Mouse (Mus musculus): ENCODE results near the gene Kirrel2. TPM values are rescaled to one million over a fixed set of nuclear protein-coding genes. Genes with fewer than 3 reads are reported as not detected.
"Not testable (repeated sequence)": the region's sequence is repeated elsewhere in the genome, so short reads cannot be mapped to it uniquely, and the experiment has no call there.

The Kirrel2 gene
- polyA plus RNA-seq (2012; rRNA removed) = 0.05 and 0.15 TPM in 2 replicates

DNA sequence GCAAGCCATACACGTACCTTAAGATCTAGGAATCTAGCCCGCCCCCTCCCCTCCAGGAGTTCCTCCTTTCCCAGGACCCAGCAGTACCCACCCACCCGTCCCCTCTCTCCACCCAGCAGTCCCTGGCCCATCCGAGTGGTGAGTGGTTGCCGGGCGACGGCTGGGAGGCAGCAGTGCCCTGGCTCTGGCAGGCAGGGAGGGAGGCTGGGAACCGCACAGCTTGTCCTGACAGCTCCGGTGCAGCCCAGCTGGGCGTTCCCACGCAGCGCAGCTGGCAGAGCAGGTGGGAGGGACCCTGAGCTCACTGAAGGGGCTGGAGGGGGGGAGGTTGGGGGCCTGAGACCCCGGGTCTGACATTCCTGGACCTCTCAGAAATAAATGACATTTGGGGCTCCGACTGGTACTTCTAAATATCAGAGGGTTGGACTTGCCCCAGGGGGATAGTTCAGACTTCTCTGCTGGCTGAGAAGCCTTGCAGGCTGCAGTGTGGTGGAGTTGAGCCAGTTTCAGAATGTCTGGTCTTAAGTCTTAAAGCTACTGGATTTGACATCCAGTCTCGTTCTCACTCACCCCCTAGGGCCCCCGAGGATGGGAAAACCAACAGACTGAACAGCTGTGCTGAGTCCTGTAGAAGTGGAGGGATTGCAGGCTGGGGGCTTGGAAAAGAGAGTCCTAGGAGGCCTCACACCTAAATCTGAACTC, at the start of gene Kirrel2, which contains the start of gene Nphs1:
Kirrel2 (minus strand) TSS at position 62 of the 702 bp plus-strand sequence.
Nphs1 (plus strand) TSS at position 687 of the 702 bp plus-strand sequence.
- DNase-seq = no peak
- Histone ChIP-seq H3K36me3 (ENCODE audit: control insufficient read depth, insufficient read depth, low read length) (no peaks in the 10 kb centered on the region), H3K27me3 (ENCODE audit: control insufficient read depth, insufficient read depth, low read length) (peaks cover 20% of the 10 kb centered on the region), H3K4me1 (replicated peaks; ENCODE audit: control insufficient read depth, insufficient read depth, low read length) (peaks cover 6% of the 10 kb centered on the region), H3K4me3 (ENCODE audit: control insufficient read depth, insufficient read depth, low read length) (no peak within 1 kb of the TSS), H3K27ac (ENCODE audit: control insufficient read depth, insufficient read depth, low read length) (no peak within 1 kb of the TSS)
- 9% methylated on average over 16 of the region's 16 CpGs for WGBS
- no peak for TF ChIP-seq CTCF (IDR thresholded peaks at IDR 0.05; ENCODE audit: borderline replicate concordance, control insufficient read depth, extremely low read depth, insufficient read depth, low read length, poor library complexity)
- TF ChIP-seq POLR2A (IDR thresholded peaks at IDR 0.05; ENCODE audit: control insufficient read depth, extremely low read depth, insufficient read depth, low read length, poor library complexity) = no peak

DNA sequence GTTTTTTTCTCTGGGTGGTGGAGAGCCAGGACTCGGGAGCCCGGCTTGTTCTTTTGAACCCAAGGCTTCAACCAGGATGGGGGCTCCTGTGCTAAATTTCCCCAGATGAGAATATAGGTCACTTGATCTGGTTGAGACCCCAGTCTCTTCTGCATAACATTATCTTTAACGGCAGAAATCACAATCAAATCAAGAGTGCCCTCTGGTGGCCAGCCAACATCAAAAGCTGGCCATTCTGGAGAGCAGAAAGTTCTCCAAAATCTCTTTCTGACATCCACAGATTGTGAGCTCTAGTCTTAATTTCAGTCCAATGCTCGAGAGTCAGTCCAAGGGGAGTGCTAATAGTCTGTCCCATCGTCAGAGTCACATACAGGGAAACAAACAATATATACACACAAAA, 43.7 kb upstream of the Kirrel2 start:
- not testable (repeated sequence) for H3K36me3 ChIP-seq (ENCODE audit: control insufficient read depth, insufficient read depth, low read length); H3K4me3 ChIP-seq (ENCODE audit: control insufficient read depth, insufficient read depth, low read length); H3K27ac ChIP-seq (ENCODE audit: control insufficient read depth, insufficient read depth, low read length); H3K4me1 ChIP-seq (replicated peaks; ENCODE audit: control insufficient read depth, insufficient read depth, low read length); H3K27me3 ChIP-seq (ENCODE audit: control insufficient read depth, insufficient read depth, low read length)
- DNase-seq = peak; percentile 13
- WGBS = 76% methylated on average over 5 of the region's 5 CpGs

DNA sequence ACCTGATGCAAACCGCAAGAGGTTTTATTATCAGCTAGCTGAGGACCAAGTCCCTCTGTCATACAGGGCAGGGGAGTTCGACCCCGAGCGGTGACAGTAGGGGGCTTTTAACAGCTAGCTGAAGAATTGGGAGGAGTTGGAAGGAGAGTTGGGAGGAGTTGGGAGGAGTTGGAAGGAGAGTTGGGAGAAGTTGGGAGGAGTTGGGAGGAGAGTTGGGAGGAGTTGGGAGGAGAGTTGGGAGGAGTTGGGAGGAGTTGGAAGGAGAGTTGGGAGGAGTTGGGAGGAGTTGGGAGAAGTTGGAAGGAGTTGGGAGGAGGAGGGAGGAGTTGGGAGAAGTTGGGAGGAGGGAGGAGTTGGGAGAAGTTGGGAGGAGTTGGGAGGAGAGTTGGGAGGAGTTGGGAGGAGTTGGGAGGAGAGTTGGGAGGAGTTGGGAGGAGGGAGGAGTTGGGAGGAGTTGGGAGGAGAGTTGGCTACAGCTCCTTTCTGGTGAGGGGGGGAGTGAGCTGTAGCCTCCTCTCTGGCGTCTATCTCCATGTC, 38.1 kb upstream of the Kirrel2 start:
- WGBS = 72% methylated on average over 5 of the region's 5 CpGs
- H3K4me3 ChIP-seq (ENCODE audit: control insufficient read depth, insufficient read depth, low read length); H3K27me3 ChIP-seq (ENCODE audit: control insufficient read depth, insufficient read depth, low read length); H3K36me3 ChIP-seq (ENCODE audit: control insufficient read depth, insufficient read depth, low read length); H3K4me1 ChIP-seq (replicated peaks; ENCODE audit: control insufficient read depth, insufficient read depth, low read length); DNase-seq; H3K27ac ChIP-seq (ENCODE audit: control insufficient read depth, insufficient read depth, low read length): not testable (repeated sequence)

DNA sequence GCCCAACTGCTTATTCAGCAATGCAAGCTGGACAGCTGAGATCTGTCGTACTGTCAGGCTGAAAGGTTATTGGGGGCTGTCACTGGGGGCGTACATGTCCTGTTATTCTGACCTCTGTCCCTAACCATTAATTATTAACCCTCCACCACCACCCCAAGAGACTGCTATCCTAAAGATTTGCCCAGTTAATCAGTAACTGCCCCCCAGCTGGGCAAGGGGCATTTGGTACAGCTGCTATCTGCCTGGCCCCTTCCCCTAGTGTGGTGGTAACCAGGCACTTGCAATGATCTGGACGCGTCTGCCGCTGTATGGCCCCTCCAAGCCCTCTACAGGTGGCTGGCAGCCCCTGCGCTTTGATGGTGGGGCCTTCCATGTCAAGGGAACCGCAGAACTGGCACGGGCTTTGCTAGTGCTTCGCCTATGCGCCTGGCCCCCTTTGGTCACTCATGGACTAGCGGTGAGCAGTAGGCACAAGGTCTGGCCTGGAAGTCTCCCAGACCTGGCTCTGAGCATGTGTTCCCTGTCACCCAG, 36.0 kb upstream of the Kirrel2 start, which contains the start of gene Prodh2:
Prodh2 (plus strand) TSS at position 222 of the 531 bp plus-strand sequence.
- Histone ChIP-seq H3K27me3 (ENCODE audit: control insufficient read depth, insufficient read depth, low read length) (no peaks in the 10 kb centered on the region; the same call in 1 of the 2 replicates), H3K4me1 (replicated peaks; ENCODE audit: control insufficient read depth, insufficient read depth, low read length) (no peaks in the 10 kb centered on the region), H3K27ac (ENCODE audit: control insufficient read depth, insufficient read depth, low read length) (no peak within 1 kb of the TSS), H3K36me3 (ENCODE audit: control insufficient read depth, insufficient read depth, low read length) (no peaks in the 10 kb centered on the region), H3K4me3 (ENCODE audit: control insufficient read depth, insufficient read depth, low read length) (no peak within 1 kb of the TSS)
- DNase-seq = no peak
- WGBS = 71% methylated on average over 11 of the region's 11 CpGs
- TF ChIP-seq POLR2A (IDR thresholded peaks at IDR 0.05; ENCODE audit: control insufficient read depth, extremely low read depth, insufficient read depth, low read length, poor library complexity) (no peak), CTCF (IDR thresholded peaks at IDR 0.05; ENCODE audit: borderline replicate concordance, control insufficient read depth, extremely low read depth, insufficient read depth, low read length, poor library complexity) (no peak)

DNA sequence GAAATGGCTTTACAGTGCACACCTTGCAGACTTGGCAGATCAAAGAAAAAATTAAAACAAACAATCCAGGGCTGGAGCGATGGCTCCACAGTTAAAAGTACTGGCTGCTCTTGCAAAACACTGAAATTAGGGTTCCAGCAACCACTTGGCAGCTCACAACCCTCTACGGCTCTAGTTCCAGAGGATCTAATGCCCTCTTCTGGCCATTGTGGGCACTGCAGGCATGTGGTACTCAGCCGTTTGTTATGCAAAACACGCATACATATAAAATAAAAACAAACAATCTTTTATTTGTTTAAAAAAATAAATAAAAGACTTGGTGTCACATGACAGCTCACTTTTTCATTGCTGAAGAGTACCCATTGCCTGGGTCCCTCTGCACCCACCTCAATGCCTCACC, 35.3 kb upstream of the Kirrel2 start:
- Histone ChIP-seq H3K27me3 (ENCODE audit: control insufficient read depth, insufficient read depth, low read length) (no peaks in the 10 kb centered on the region; the same call in 1 of the 2 replicates), H3K4me1 (replicated peaks; ENCODE audit: control insufficient read depth, insufficient read depth, low read length) (no peaks in the 10 kb centered on the region), H3K36me3 (ENCODE audit: control insufficient read depth, insufficient read depth, low read length) (no peaks in the 10 kb centered on the region), H3K27ac (ENCODE audit: control insufficient read depth, insufficient read depth, low read length) (no peak overlapping the region), H3K4me3 (ENCODE audit: control insufficient read depth, insufficient read depth, low read length) (no peak overlapping the region)
- TF ChIP-seq POLR2A (IDR thresholded peaks at IDR 0.05; ENCODE audit: control insufficient read depth, extremely low read depth, insufficient read depth, low read length, poor library complexity) (no peak), CTCF (IDR thresholded peaks at IDR 0.05; ENCODE audit: borderline replicate concordance, control insufficient read depth, extremely low read depth, insufficient read depth, low read length, poor library complexity) (no peak)
- WGBS = 11% methylated on average over 4 of the region's 4 CpGs
- DNase-seq = peak; percentile 79

DNA sequence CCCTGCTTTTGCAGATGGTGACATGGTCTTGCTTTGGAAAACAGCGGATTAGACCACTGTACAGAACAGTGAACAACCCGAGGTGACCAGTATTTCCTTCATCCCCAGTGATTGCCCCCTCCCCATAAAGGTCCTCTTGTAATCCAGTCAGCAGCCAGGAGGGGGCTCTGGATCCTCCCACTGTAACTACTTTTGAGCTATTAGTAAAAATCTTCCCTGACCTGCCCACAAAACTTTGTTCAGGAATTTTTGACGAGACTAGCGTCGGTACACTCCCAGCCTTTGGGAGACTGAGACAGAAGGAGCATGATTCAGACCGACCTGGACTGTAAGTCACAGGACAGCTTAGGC, 33.4 kb upstream of the Kirrel2 start:
- no peaks in the 10 kb centered on the region; the same call in 1 of the 2 replicates for H3K27me3 ChIP-seq (ENCODE audit: control insufficient read depth, insufficient read depth, low read length)
- WGBS = 24% methylated on average over 6 of the region's 6 CpGs
- H3K4me1 ChIP-seq (replicated peaks; ENCODE audit: control insufficient read depth, insufficient read depth, low read length) = no peaks in the 10 kb centered on the region
- H3K36me3 ChIP-seq (ENCODE audit: control insufficient read depth, insufficient read depth, low read length) = no peaks in the 10 kb centered on the region
- TF ChIP-seq POLR2A (IDR thresholded peaks at IDR 0.05; ENCODE audit: control insufficient read depth, extremely low read depth, insufficient read depth, low read length, poor library complexity) (no peak), CTCF (IDR thresholded peaks at IDR 0.05; ENCODE audit: borderline replicate concordance, control insufficient read depth, extremely low read depth, insufficient read depth, low read length, poor library complexity) (no peak)
- no peak overlapping the region for H3K4me3 ChIP-seq (ENCODE audit: control insufficient read depth, insufficient read depth, low read length)
- no peak overlapping the region for H3K27ac ChIP-seq (ENCODE audit: control insufficient read depth, insufficient read depth, low read length)
- no peak for DNase-seq
